Mouse (Mus musculus) embryonic facial prominence, embryonic 14.5 days (tissue): Measurements from ENCODE around the gene Gng10. TPM values are rescaled to one million over a fixed set of nuclear protein-coding genes. Genes with fewer than 3 reads are reported as not detected.

Experiments
- ATAC-seq: fragments of 200-750 bp; cut with Nextera tagmentation; 2 replicates; pipeline ENCODE4 v1.8.0; 2017; ENCODE audit warnings: low read depth, moderate number of reproducible peaks, moderate TSS enrichment
- DNase-seq: peaks from one replicate; pipeline ENCODE4 v3.0.0-alpha.2; 2015; ENCODE audit warnings: low spot score
- H3K27ac ChIP-seq: fragments of 300-500 bp; sonication (generic); replicated peaks from 2 replicates; pipeline ENCODE4 v1.5.1; 2014; ENCODE audit warnings: low read depth, mild to moderate bottlenecking, low read length, moderate library complexity
- H3K27me3 ChIP-seq: fragments of 300-500 bp; sonication (generic); replicated peaks from 2 replicates; pipeline ENCODE4 v1.6.1; 2014; ENCODE audit warnings: low read length; ENCODE audit not compliant: control insufficient read depth, insufficient read depth
- H3K36me3 ChIP-seq: fragments of 300-500 bp; sonication (generic); 2 replicates; pipeline ENCODE4 v1.6.1; 2014; ENCODE audit warnings: low read length, mixed read lengths; ENCODE audit not compliant: control insufficient read depth, insufficient read depth
- H3K4me1 ChIP-seq: fragments of 300-500 bp; sonication (generic); 2 replicates; pipeline ENCODE4 v1.6.1; 2014; ENCODE audit warnings: antibody characterized with exemption, low read length; ENCODE audit not compliant: control insufficient read depth, insufficient read depth
- H3K4me2 ChIP-seq: fragments of 300-500 bp; sonication (generic); 2 replicates; pipeline ENCODE4 v1.6.1; 2014; ENCODE audit warnings: low read depth, mild to moderate bottlenecking, low read length, moderate library complexity, mixed read lengths
- H3K4me3 ChIP-seq: fragments of 300-500 bp; sonication (generic); 2 replicates; pipeline ENCODE4 v1.5.1; 2014; ENCODE audit warnings: low read depth, mild to moderate bottlenecking, low read length
- H3K9ac ChIP-seq: fragments of 300-500 bp; sonication (generic); 2 replicates; pipeline ENCODE4 v1.6.1; 2014; ENCODE audit warnings: low read depth, mild to moderate bottlenecking, low read length, moderate library complexity, mixed read lengths
- H3K9me3 ChIP-seq: fragments of 300-500 bp; sonication (generic); 2 replicates; pipeline ENCODE4 v1.6.1; 2016; ENCODE audit warnings: low read length; ENCODE audit not compliant: control insufficient read depth
- WGBS: fragments of 180-500 bp; shearing (Covaris S2); extraction: QIAGEN DNeasy Blood & Tissue Kit; methylation state at CpG from one replicate; pipeline ENCODE4 v1.1.7; 2014; 5-methylcytosine and 5-hydroxymethylcytosine counted together
- polyA plus RNA-seq: library from polyadenylated mRNA; unstranded; fragments of >200 nt; fragmentation: Nextera tagmentation; extraction: Ambion mirVana; gene quantifications from 2 replicates; pipeline ENCODE4 v1.2.1, GENCODE M21; 2014

The Gng10 gene
- polyA plus RNA-seq, 1 experiment from 2014 or later: 137 TPM

- Histone ChIP-seq H3K36me3 (no peaks in the 10 kb centered on the region), H3K4me3 (no peak overlapping the region), H3K27ac (no peak overlapping the region), H3K4me2 (no peak overlapping the region), H3K9me3 (no peaks in the 10 kb centered on the region), H3K9ac (no peak overlapping the region), H3K27me3 (no peaks in the 10 kb centered on the region), H3K4me1 (peaks cover 31% of the 10 kb centered on the region)
- DNase-seq: peak; percentile 26
- 60% methylated on average over 5 of the region's 5 CpGs for WGBS
- no peak for ATAC-seq
These were observed 26.9 kb upstream of the Gng10 start for GRCm38 (mm10) chr4:59007974-59008373.

GRCm38 (mm10) chr4:59009186-59009585 is 25.7 kb upstream of the Gng10 start:
- H3K9me3 ChIP-seq: no peaks in the 10 kb centered on the region
- no peaks in the 10 kb centered on the region; the same call in 1 of the 2 replicates for H3K36me3 ChIP-seq
- no peak for DNase-seq
- H3K4me3 ChIP-seq: no peak overlapping the region
- no peak overlapping the region for H3K4me2 ChIP-seq
- 86% methylated on average over 7 of the region's 7 CpGs for WGBS
- H3K27ac ChIP-seq: no peak overlapping the region
- H3K27me3 ChIP-seq: no peaks in the 10 kb centered on the region
- no peak overlapping the region for H3K9ac ChIP-seq
- H3K4me1 ChIP-seq: peaks cover 27% of the 10 kb centered on the region
- ATAC-seq: no peak

DNA sequence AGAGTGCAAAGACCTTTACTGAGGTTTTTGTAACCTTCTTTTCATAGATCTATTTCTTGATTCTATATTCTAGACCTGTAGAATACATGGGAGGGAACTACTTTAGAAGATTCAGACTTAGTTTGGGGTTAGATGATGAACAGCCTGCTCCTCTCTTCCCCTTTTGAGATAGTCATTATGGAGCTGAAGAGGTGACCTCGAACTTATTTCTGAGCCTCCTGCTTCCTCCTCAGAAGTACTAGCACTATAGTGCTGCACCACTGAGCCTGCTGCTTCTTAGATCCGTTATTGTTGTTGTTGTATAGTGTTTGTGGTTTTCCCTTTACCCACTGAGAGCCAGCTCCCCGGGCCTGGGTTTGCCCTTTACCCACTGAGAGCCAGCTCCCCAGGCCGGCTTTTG is 25.2 kb upstream of the Gng10 start:
- Histone ChIP-seq H3K4me2 (no peak overlapping the region), H3K4me3 (no peak overlapping the region), H3K9ac (no peak overlapping the region), H3K27me3 (no peaks in the 10 kb centered on the region), H3K4me1 (peaks cover 22% of the 10 kb centered on the region), H3K9me3 (no peaks in the 10 kb centered on the region), H3K27ac (no peak overlapping the region), H3K36me3 (no peaks in the 10 kb centered on the region; the same call in 1 of the 2 replicates)
- WGBS: 81% methylated on average over 4 of the region's 4 CpGs
- ATAC-seq (no peak), DNase-seq (no peak)

- Histone ChIP-seq H3K4me2 (no peak overlapping the region), H3K27me3 (no peaks in the 10 kb centered on the region), H3K9me3 (no peaks in the 10 kb centered on the region), H3K9ac (no peak overlapping the region), H3K4me1 (0 out of 2 replicates have a peak, but pooled peaks cover 5% of the 10 kb centered on the region), H3K36me3 (no peaks in the 10 kb centered on the region; the same call in 1 of the 2 replicates), H3K4me3 (no peak overlapping the region), H3K27ac (no peak overlapping the region)
- WGBS: 76% methylated on average over 3 of the region's 3 CpGs
- ATAC-seq (no peak), DNase-seq (no peak)
These were observed 23.4 kb upstream of the Gng10 start for GRCm38 (mm10) chr4:59011446-59011845.

DNA sequence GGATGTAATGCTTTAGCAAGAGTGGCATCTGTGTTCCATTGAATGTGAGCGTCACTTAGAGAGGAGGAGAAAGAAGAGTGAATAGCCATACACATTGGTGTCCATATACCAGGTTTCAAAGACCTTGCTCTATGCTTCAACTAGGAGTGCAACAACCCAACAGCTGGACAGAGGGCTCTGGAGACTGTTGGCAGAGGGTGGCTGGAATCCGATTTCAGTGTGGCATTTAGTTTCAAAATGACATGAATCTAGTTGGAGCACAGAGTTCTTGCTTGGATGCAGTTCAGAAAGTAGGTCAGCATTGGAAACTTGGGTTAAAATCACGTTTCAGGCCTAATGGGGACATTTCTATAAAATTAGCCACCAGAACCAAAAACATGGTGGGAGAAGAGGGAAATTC is 19.7 kb upstream of the Gng10 start:
- Histone ChIP-seq H3K36me3 (peaks cover 21% of the 10 kb centered on the region), H3K27me3 (no peaks in the 10 kb centered on the region), H3K27ac (no peak overlapping the region), H3K4me1 (0 out of 2 replicates have a peak, but pooled peaks cover 5% of the 10 kb centered on the region), H3K9me3 (no peaks in the 10 kb centered on the region), H3K9ac (no peak overlapping the region), H3K4me2 (no peak overlapping the region), H3K4me3 (no peak overlapping the region)
- DNase-seq: no peak
- no peak for ATAC-seq
- 81% methylated on average over 3 of the region's 3 CpGs for WGBS

DNA sequence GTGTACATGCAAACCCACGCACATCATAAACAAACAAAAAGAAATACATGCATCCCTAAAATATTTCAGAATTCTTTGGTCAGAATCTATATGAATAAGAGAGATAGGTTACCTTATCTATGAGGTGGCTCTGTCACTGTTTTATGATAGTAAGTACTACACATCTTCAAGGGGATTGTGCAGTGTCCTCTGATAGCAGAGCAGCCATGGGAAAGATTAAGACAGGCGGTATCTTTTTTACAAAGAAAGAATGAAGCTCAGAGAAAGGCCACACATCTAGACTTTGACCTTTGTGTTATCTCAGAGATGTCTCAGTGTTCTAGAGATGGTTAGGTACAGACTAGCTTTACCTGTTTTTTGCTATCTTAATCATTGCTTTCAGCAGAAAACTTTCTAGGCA is 18.0 kb upstream of the Gng10 start:
- no peaks in the 10 kb centered on the region for H3K4me1 ChIP-seq
- no peak overlapping the region for H3K27ac ChIP-seq
- H3K9me3 ChIP-seq: no peaks in the 10 kb centered on the region
- peaks cover 34% of the 10 kb centered on the region for H3K36me3 ChIP-seq
- H3K9ac ChIP-seq: no peak overlapping the region
- H3K4me3 ChIP-seq: no peak overlapping the region
- ATAC-seq (no peak), DNase-seq (no peak)
- 92% methylated on average over 2 of the region's 2 CpGs for WGBS
- H3K4me2 ChIP-seq: no peak overlapping the region
- no peaks in the 10 kb centered on the region for H3K27me3 ChIP-seq

DNA sequence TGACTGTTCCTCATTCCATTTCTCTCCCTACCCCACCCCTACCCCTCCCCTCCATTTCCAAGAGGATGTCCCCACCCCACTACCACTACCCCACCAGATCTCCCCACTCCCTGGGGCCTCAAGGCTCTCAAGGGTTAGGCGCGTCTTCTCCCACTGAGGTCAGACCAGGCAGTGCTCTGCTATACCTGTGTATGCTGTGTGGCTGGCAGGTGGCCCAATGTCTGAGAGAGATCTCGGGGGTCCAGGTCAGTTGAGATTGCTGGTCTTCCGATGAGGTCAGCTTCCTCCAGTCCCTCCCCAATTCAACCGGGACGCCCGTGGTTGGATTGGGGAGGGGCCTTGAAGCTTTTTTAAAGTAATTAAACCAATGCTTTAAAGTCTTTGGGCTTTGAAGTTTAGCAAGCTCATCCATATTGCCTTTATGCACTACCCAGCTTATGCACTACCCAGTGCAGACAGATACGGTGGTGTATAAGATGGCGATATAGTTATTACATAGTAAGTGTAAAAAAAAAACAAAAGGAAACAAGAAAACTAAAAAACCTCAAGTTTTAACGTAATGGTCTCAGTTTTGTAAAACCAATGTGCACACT is 467 bp upstream of the Gng10 start:
- 75% methylated on average over 10 of the region's 10 CpGs for WGBS
- no peaks in the 10 kb centered on the region for H3K27me3 ChIP-seq
- H3K27ac ChIP-seq: no peak overlapping the region; the same call in 1 of the 2 replicates
- peak overlapping the region; percentile 87 for H3K4me3 ChIP-seq
- H3K9ac ChIP-seq: peak overlapping the region; percentile 89
- ATAC-seq (no peak), DNase-seq (no peak)
- 0 out of 2 replicates have a peak, but pooled peaks cover 3% of the 10 kb centered on the region for H3K9me3 ChIP-seq
- H3K4me1 ChIP-seq: peaks cover 5% of the 10 kb centered on the region; the same call in 1 of the 2 replicates
- peak overlapping the region; percentile 69 for H3K4me2 ChIP-seq
- peaks cover 8% of the 10 kb centered on the region; the same call in 1 of the 2 replicates for H3K36me3 ChIP-seq

- 0 out of 2 replicates have a peak, but pooled peaks cover 3% of the 10 kb centered on the region for H3K9me3 ChIP-seq
- H3K9ac ChIP-seq: peak overlapping the region; percentile 89
- peak overlapping the region; percentile 69 for H3K4me2 ChIP-seq
- peak overlapping the region; percentile 87 for H3K4me3 ChIP-seq
- 57% methylated on average over 18 of the region's 18 CpGs for WGBS
- no peak overlapping the region for H3K27ac ChIP-seq
- H3K36me3 ChIP-seq: peaks cover 23% of the 10 kb centered on the region
- DNase-seq (no peak), ATAC-seq (no peak)
- no peaks in the 10 kb centered on the region for H3K27me3 ChIP-seq
- H3K4me1 ChIP-seq: peaks cover 5% of the 10 kb centered on the region; the same call in 1 of the 2 replicates
These were observed 980 bp downstream of the Gng10 start for GRCm38 (mm10) chr4:59035786-59036350.
